Comparison of ENCODE assay signal across 8 mouse cellular contexts in the genomic region with DNA sequence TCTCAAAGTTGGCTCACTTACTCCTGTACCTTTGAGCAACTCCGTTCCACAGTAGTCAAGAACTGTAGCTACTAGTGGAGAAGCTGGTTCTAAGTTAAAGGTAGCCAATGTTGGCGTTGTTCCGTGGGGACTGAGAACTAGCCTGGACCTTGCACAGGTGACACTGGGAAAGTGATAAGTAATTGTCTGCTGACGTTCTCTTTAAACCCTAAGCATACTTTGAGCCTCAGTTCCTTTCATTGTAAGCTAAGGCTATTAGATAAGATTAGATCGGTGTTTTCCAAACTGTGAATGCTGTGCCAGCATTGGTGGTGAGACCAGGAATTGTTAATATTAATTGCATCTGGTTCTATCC.
"Had no signal": no experiment of that assay in that cellular context is flagged by ENCODE, and none has a peak within 500 bp of the region (broad histone marks: within the 10 kb centered on the region; RNA-seq: fewer than 3 reads in every experiment).

No protein-coding gene starts in this region.

- H3K36me3 ChIP-seq: limb, embryonic 12.5 days; liver, embryonic 13.5 days; lung, embryonic 15.5 days; midbrain, embryonic 13.5 days had no signal

- H3K4me2 ChIP-seq: limb, embryonic 12.5 days; liver, embryonic 13.5 days; lung, embryonic 15.5 days; midbrain, embryonic 13.5 days had no signal

- H3K4me1 ChIP-seq: liver, embryonic 13.5 days; lung, embryonic 15.5 days had no signal

- ATAC-seq: liver, postnatal 0 days had no signal

- H3K27ac ChIP-seq: limb, embryonic 12.5 days; liver, embryonic 13.5 days; lung, embryonic 15.5 days; macrophage; midbrain, embryonic 13.5 days; stomach, postnatal 0 days had no signal

- DNase-seq: liver, embryonic 13.5 days had no signal

- H3K9me3 ChIP-seq: limb, embryonic 12.5 days; liver, embryonic 13.5 days; lung, embryonic 15.5 days; megakaryocyte, embryonic 14.5 days; midbrain, embryonic 13.5 days had no signal

- H3K9ac ChIP-seq: limb, embryonic 12.5 days; liver, embryonic 13.5 days; liver, postnatal 0 days; lung, embryonic 15.5 days; midbrain, embryonic 13.5 days had no signal

- H3K27me3 ChIP-seq: limb, embryonic 12.5 days; liver, embryonic 13.5 days; lung, embryonic 15.5 days; megakaryocyte, embryonic 14.5 days had no signal

- H3K4me3 ChIP-seq: limb, embryonic 12.5 days; liver, embryonic 13.5 days; lung, embryonic 15.5 days; megakaryocyte, embryonic 14.5 days; midbrain, embryonic 13.5 days had no signal
